Mouse (Mus musculus) ES-E14 (cell line): ENCODE measurements around the gene Nucb1. TPM values are rescaled to one million over a fixed set of nuclear protein-coding genes. Genes with fewer than 3 reads are reported as not detected.
A peak's percentile ranks its signal among the peaks of the same experiment; 100 is the strongest.
"Not testable (repeated sequence)": the region's sequence is repeated elsewhere in the genome, so short reads cannot be mapped to it uniquely, and the experiment has no call there.

ENCODE experiments used
- DNase-seq: peaks from one replicate; pipeline ENCODE4 v3.0.0-alpha.2; 2013; ENCODE audit warnings: low read depth, low spot score
- H3K27ac ChIP-seq: 2 replicates; pipeline ENCODE4 v1.5.1; 2012; ENCODE audit warnings: low read depth, mild to moderate bottlenecking, low read length, moderate library complexity, mixed read lengths; ENCODE audit not compliant: poor library complexity, insufficient read depth, severe bottlenecking
- H3K36me3 ChIP-seq: 2 replicates; pipeline ENCODE4 v1.6.1; 2012; ENCODE audit warnings: mild to moderate bottlenecking, low read length, moderate library complexity, mixed read lengths; ENCODE audit not compliant: control insufficient read depth, poor library complexity, insufficient read depth, severe bottlenecking
- H3K4me1 ChIP-seq, 2 experiments: fragments of 150-350 bp in 1 of 2; sonication (generic) in 1 of 2; 2 replicates each; pipeline ENCODE4 v1.6.1; 2012; ENCODE audit warnings: low read length in 2 of 2, mild to moderate bottlenecking in 1 of 2, mixed read lengths in 1 of 2; ENCODE audit not compliant: control insufficient read depth in 2 of 2, insufficient read depth in 2 of 2, poor library complexity in 1 of 2
- H3K4me3 ChIP-seq, 2 experiments: fragments of 150-350 bp in 1 of 2; sonication (generic) in 1 of 2; 2 replicates each; pipeline ENCODE4 v1.5.1; 2012; ENCODE audit warnings: low read length in 2 of 2, low read depth in 1 of 2, mild to moderate bottlenecking in 1 of 2, mixed read lengths in 1 of 2; ENCODE audit not compliant: insufficient read depth in 1 of 2, poor library complexity in 1 of 2, severe bottlenecking in 1 of 2
- H3K9ac ChIP-seq: 2 replicates; pipeline ENCODE4 v1.6.1; 2012; ENCODE audit warnings: low read depth, mild to moderate bottlenecking, low read length, mixed read lengths; ENCODE audit not compliant: poor library complexity, insufficient read depth, severe bottlenecking
- H3K9me3 ChIP-seq: fragments of 150-350 bp; sonication (generic); 2 replicates; pipeline ENCODE4 v1.6.1; 2012; ENCODE audit warnings: low read depth, mild to moderate bottlenecking, low read length; ENCODE audit not compliant: control insufficient read depth, insufficient read depth
- CHD2 ChIP-seq: IDR thresholded peaks from 2 replicates; pipeline ENCODE4 v1.6.1; 2014; ENCODE audit warnings: mild to moderate bottlenecking, low read depth, low read length, inconsistent platforms
- HCFC1 ChIP-seq: IDR thresholded peaks from 2 replicates; pipeline ENCODE4 v1.6.1; 2012; ENCODE audit warnings: low read length, inconsistent platforms, borderline replicate concordance; ENCODE audit not compliant: insufficient read depth
- MAFK ChIP-seq: IDR thresholded peaks from 2 replicates; pipeline ENCODE4 v1.6.1; 2014; ENCODE audit warnings: mild to moderate bottlenecking, low read depth, low read length, inconsistent platforms; ENCODE audit not compliant: insufficient read depth
- ZC3H11A ChIP-seq: IDR thresholded peaks from 2 replicates; pipeline ENCODE4 v1.6.1; 2012; ENCODE audit warnings: low read depth, mild to moderate bottlenecking, inconsistent platforms, low read length, borderline replicate concordance
- ZNF384 ChIP-seq: IDR thresholded peaks from 2 replicates; pipeline ENCODE4 v1.6.1; 2012; ENCODE audit warnings: low read depth, low read length, inconsistent platforms
- in situ Hi-C, 2 experiments: fragments of 600-800 bp; cut with MboI; formaldehyde crosslinking; loops; one replicate each; pipeline ENCODE4 v1.15.1; 2025; ENCODE audit warnings: low sequenced_read_pairs in 2 of 2, inconsistent platforms in 1 of 2; ENCODE audit not compliant: unreplicated experiment in 2 of 2
- total RNA-seq: library from RNA; depleted of rRNA; stranded (reverse); fragments of 300-350 nt; gene quantifications from 2 replicates; pipeline ENCODE4 v1.2.3, GENCODE M21; 2012

The Nucb1 gene
- total RNA-seq, 1 experiment, result 131 TPM

DNA sequence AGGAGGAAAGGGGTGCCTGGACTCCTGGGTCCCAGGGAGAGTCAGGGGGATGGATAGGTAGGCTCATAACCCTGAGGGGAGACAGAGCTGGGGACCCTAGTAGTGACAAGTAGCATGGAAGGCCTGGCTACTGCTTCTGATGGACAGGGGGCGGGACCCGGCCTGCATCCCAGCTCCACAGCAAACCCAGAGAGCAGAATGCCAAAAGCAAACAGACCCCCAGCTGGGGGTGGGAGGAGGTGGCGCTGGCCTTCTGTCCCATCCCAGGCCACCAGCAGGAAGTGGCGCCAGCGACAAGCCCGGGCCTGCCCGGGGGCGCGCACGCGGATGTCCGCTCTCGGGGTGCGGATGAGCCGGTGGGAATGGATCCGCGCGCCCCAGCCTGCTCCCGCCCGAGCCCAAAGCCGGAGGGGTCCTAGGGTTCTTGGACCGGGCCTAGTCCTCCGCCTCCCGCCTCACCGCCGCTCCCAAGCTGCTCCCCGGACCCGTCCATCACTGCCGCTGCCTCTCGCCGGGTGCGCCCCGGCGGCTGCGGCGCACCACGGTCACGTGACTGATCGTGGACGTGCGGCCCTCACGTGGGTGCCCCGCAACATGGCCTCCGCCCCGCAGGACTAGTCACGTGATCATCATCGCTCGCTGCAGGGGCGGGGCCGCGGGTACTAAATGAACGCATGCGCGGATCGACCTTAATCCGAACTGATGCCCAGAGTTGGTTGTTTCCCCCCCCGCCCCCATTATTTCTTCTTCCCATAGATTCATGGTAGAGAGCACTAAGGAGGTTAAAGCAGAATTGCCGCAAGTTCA, 43.7 kb downstream of the Nucb1 start, which contains the start of gene Bax:
TSS of gene Bax (minus strand) at position 616 of the 807 bp plus-strand sequence.
- H3K27ac ChIP-seq, result peak within 1 kb of the TSS; percentile 91
- DNase-seq, result peak; percentile 90
- in situ Hi-C loops, result no loop called here
- H3K4me3 ChIP-seq, result peak within 1 kb of the TSS; percentile 74 to 80
- peaks cover 29% of the 10 kb centered on the region for H3K36me3 ChIP-seq
- no peaks in the 10 kb centered on the region for H3K9me3 ChIP-seq
- peak within 1 kb of the TSS; percentile 93 for H3K9ac ChIP-seq
- H3K4me1 ChIP-seq, result peaks cover 0 to 3% of the 10 kb centered on the region in 2 experiments; a peak in 2 of 4 replicates
- TF ChIP-seq HCFC1 (peak; percentile 83), ZNF384 (no peak), ZC3H11A (no peak), MAFK (no peak), CHD2 (no peak)

DNA sequence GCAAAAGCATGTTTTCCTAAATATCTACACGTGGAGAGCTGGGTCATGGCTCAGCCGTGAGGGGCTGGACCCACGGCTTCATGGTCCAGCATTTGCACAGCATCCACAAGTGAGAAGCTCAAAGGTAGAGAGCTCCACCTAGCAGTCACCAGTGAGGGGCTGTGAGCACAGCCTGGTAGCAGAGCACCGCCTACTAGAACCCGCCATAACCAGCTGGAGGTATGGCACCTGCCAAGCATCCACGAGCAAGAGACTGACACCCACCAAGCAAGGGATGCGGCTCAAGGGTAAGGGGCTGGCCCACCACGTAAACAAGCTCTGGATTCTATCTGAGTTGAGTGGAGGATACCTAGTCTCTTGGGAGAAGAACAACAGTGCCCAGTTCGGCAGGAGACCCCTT, 44.7 kb downstream of the Nucb1 start:
- in situ Hi-C loops, result no loop called here
- peak overlapping the region; percentile 91; the same call in 1 of the 2 replicates for H3K27ac ChIP-seq

DNA sequence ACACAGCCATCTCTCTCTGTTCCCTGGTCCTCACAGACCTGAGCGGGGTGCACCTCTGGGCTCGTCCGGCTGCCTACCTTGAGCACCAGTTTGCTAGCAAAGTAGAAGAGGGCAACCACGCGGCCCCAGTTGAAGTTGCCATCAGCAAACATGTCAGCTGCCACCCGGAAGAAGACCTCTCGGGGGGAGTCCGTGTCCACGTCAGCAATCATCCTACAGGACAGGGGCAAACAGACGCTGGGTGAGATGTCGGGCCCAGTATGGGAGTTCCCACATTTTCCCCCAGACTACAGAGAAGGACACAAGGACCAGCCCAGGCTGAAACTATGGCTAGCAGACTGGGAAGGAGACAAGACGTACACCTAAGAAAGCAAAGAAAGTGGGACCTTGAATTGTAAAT, 45.1 kb downstream of the Nucb1 start:
- TF ChIP-seq CHD2, result no peak
- no peak for TF ChIP-seq HCFC1
- no peak for TF ChIP-seq ZC3H11A
- TF ChIP-seq ZNF384, result no peak
- TF ChIP-seq MAFK, result no peak
- Histone ChIP-seq H3K9ac (peak overlapping the region; percentile 93; the same call in 1 of the 2 replicates), H3K36me3 (peaks cover 38% of the 10 kb centered on the region), H3K4me3 (peak overlapping the region; percentile 74 to 80), H3K27ac (peak overlapping the region; percentile 91; the same call in 1 of the 2 replicates), H3K9me3 (no peaks in the 10 kb centered on the region), H3K4me1 (peaks cover 0 to 3% of the 10 kb centered on the region in 2 experiments; a peak in 2 of 4 replicates)
- in situ Hi-C loops, result no loop called here
- DNase-seq, result no peak

More for the DNA sequence above, 44.7 kb downstream of the Nucb1 start:
- peak overlapping the region; percentile 74 to 80 for H3K4me3 ChIP-seq
- peaks cover 35% of the 10 kb centered on the region for H3K36me3 ChIP-seq
- H3K4me1 ChIP-seq, result peaks cover 0 to 3% of the 10 kb centered on the region in 2 experiments; a peak in 2 of 4 replicates
- no peak for DNase-seq
- peak overlapping the region; percentile 93 for H3K9ac ChIP-seq
- no peaks in the 10 kb centered on the region for H3K9me3 ChIP-seq
- TF ChIP-seq ZC3H11A (no peak), CHD2 (no peak), ZNF384 (no peak), HCFC1 (no peak), MAFK (no peak)

DNA sequence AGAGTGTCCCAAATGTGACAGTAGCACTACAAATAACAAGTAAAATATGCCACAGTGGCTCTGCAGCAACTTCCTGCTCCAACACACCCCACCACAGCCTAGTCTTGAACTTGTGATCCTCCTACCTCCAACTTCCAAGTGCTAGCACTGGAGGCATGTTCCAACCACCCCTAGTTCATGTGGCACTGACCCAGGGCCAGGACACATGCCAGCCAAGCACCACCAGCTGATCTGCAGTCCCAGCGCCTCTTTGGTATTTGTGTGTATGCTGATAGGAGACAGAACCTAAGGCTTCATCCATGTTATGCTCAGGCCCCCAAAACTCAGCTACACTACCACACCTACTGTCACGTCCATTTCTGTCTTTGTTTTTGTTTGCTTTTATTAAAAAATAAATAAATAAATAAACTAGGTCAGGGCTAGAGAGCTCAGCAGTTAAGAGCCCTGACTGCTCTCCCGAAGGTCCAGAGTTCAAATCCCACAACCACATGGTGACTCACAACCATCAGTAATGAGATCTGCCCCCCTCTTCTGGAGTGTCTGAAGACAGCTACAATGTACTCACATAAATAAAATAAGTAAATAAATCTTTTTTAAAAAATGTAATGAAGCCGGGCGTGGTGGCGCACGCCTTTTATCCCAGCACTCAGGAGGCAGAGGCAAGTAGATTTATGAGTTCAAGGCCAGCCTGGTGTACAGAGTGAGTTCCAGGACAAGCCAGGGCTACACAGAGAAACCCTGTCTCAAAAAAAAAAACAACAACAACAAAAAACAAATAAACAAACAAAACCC, 46.0 kb downstream of the Nucb1 start:
- no peak for TF ChIP-seq CHD2
- no peak for TF ChIP-seq HCFC1
- TF ChIP-seq ZNF384, result no peak
- TF ChIP-seq MAFK, result no peak
- no peak for TF ChIP-seq ZC3H11A
- Histone ChIP-seq H3K4me3 (no peak overlapping the region; a peak in 2 of 4 replicates), H3K27ac (no peak overlapping the region), H3K9me3 (no peaks in the 10 kb centered on the region), H3K36me3 (peaks cover 40% of the 10 kb centered on the region), H3K4me1 (peaks cover 0 to 3% of the 10 kb centered on the region in 2 experiments; a peak in 2 of 4 replicates), H3K9ac (no peak overlapping the region; the same call in 1 of the 2 replicates)
- in situ Hi-C loops, result no loop called here
- no peak for DNase-seq

DNA sequence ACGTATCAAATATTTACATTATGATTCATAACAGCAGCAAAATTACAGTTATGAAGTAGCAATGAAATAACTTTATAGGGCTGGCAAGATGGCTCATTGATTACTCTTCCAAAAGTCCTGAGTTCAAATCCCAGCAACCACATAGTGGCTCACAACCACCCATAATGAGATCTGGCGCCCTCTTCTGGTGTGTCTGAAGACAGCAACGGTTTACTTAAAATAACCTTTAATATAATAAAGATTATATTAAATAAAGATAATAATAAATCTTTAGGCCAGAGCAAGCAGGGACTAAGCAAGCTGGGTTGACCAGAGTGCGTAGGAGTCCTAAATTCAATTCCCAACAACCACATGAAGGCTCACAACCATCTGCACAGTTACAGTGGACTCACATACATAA, 47.3 kb downstream of the Nucb1 start:
- DNase-seq, H3K9ac ChIP-seq, H3K4me3 ChIP-seq, H3K4me1 ChIP-seq, in situ Hi-C loops, H3K9me3 ChIP-seq: not testable (repeated sequence)
- Histone ChIP-seq H3K27ac (peak overlapping the region; percentile 99; the same call in 1 of the 2 replicates), H3K36me3 (peaks cover 52% of the 10 kb centered on the region)
